Mouse (Mus musculus) MEL-GATA-1-ER (cell line): ENCODE measurements around the gene Oas1d.

Experiments
- DNase-seq: peaks from one replicate; pipeline ENCODE4 v3.0.0-alpha.2; 2012; ENCODE audit warnings: low read depth; ENCODE audit errors: extremely low read depth

Oas1d gene

DNA sequence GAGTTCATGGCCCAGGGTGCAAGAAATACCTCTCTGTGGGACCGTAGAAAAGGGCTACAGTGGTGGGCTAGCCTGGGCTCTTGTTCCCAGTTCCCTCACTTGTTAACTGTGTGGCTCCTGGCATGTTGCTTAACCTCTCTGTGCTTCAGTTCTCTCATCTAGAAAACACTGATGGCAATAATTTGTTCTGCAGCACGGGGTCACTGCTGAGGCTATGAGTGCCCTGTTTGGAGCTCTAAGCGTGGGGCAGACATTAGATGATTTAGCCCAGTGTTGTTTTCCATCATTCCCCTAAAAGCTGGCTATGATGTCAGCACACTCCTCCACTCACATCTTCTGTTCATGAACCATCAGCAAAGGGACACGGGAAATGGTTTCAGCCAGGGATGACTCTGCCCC, 53.8 kb downstream of the Oas1d start:
- DNase-seq: no peak

- DNase-seq: no peak
These were observed 54.5 kb downstream of the Oas1d start for GRCm38 (mm10) chr5:120968799-120969198.

GRCm38 (mm10) chr5:120969703-120970102, 55.4 kb downstream of the Oas1d start:
- DNase-seq: no peak
